Mouse (Mus musculus) heart, embryonic 12.5 days (tissue): ENCODE measurements around the gene Hist1h3f. TPM values are rescaled to one million over a fixed set of nuclear protein-coding genes. Genes with fewer than 3 reads are reported as not detected.
A peak's percentile ranks its signal among the peaks of the same experiment; 100 is the strongest.

Source experiments
- ATAC-seq: fragments of 200-750 bp; cut with Nextera tagmentation; 2 replicates; pipeline ENCODE4 v1.8.0; 2017; ENCODE audit warnings: moderate TSS enrichment, moderate library complexity; ENCODE audit not compliant: insufficient number of reproducible peaks, low FRiP score
- H3K27ac ChIP-seq: fragments of 300-500 bp; sonication (generic); 2 replicates; pipeline ENCODE4 v1.5.1; 2016; ENCODE audit warnings: mild to moderate bottlenecking, moderate library complexity; ENCODE audit not compliant: poor library complexity, severe bottlenecking
- H3K27me3 ChIP-seq: fragments of 300-500 bp; sonication (generic); replicated peaks from 2 replicates; pipeline ENCODE4 v1.6.1; 2016; ENCODE audit warnings: mild to moderate bottlenecking, moderate library complexity
- H3K36me3 ChIP-seq: fragments of 300-500 bp; sonication (generic); 2 replicates; pipeline ENCODE4 v1.6.1; 2016; ENCODE audit warnings: mild to moderate bottlenecking, moderate library complexity
- H3K4me1 ChIP-seq: fragments of 300-500 bp; sonication (generic); replicated peaks from 2 replicates; pipeline ENCODE4 v1.6.1; 2016; ENCODE audit warnings: mild to moderate bottlenecking
- H3K4me2 ChIP-seq: fragments of 300-500 bp; sonication (generic); 2 replicates; pipeline ENCODE4 v1.6.1; 2016; ENCODE audit warnings: mild to moderate bottlenecking, moderate library complexity
- H3K4me3 ChIP-seq: fragments of 300-500 bp; sonication (generic); 2 replicates; pipeline ENCODE4 v1.5.1; 2016; ENCODE audit warnings: mild to moderate bottlenecking
- H3K9ac ChIP-seq: fragments of 300-500 bp; sonication (generic); 2 replicates; pipeline ENCODE4 v1.6.1; 2016; ENCODE audit warnings: mild to moderate bottlenecking, moderate library complexity
- H3K9me3 ChIP-seq: fragments of 300-500 bp; sonication (generic); replicated peaks from 2 replicates; pipeline ENCODE4 v1.6.1; 2016; ENCODE audit warnings: mild to moderate bottlenecking, moderate library complexity
- WGBS: fragments of 180-500 bp; shearing (Covaris S2); methylation state at CpG from one replicate; pipeline ENCODE4 v1.1.7; 2016; 5-methylcytosine and 5-hydroxymethylcytosine counted together
- polyA plus RNA-seq: library from polyadenylated mRNA; unstranded; fragments of >200 nt; fragmentation: Nextera tagmentation; extraction: Ambion mirVana; gene quantifications from 2 replicates; pipeline ENCODE4 v1.2.1, GENCODE M21; 2016

Gene Hist1h3f
- polyA plus RNA-seq, 1 experiment from 2014 or later = 0.32 TPM

GRCm38 (mm10) chr13:23518885-23519284 is 25.0 kb upstream of the Hist1h3f start:
- H3K36me3 ChIP-seq = no peaks in the 10 kb centered on the region
- H3K27me3 ChIP-seq = no peaks in the 10 kb centered on the region
- ATAC-seq = peak; percentile 58; the same call in 1 of the 2 replicates
- H3K9ac ChIP-seq = 0 out of 2 replicates have a peak overlapping the region, but pooled peaks have one; percentile 45
- WGBS = 1% methylated on average over 6 of the region's 6 CpGs
- H3K4me2 ChIP-seq = peak overlapping the region; percentile 66
- peak overlapping the region; percentile 43; the same call in 1 of the 2 replicates for H3K27ac ChIP-seq
- peak overlapping the region; percentile 49 for H3K4me3 ChIP-seq
- no peaks in the 10 kb centered on the region for H3K9me3 ChIP-seq
- 0 out of 2 replicates have a peak, but pooled peaks cover 8% of the 10 kb centered on the region for H3K4me1 ChIP-seq

- Histone ChIP-seq H3K27ac (peak overlapping the region; percentile 43; the same call in 1 of the 2 replicates), H3K4me1 (0 out of 2 replicates have a peak, but pooled peaks cover 8% of the 10 kb centered on the region), H3K36me3 (no peaks in the 10 kb centered on the region), H3K4me3 (peak overlapping the region; percentile 49), H3K9me3 (no peaks in the 10 kb centered on the region), H3K4me2 (peak overlapping the region; percentile 66), H3K27me3 (no peaks in the 10 kb centered on the region), H3K9ac (0 out of 2 replicates have a peak overlapping the region, but pooled peaks have one; percentile 45)
- ATAC-seq = peak; percentile 22; the same call in 1 of the 2 replicates
- under 1% methylated on average over 10 of the region's 10 CpGs for WGBS
Measured at GRCm38 (mm10) chr13:23519416-23519815, 24.4 kb upstream of the Hist1h3f start.

GRCm38 (mm10) chr13:23521703-23522102 is 22.1 kb upstream of the Hist1h3f start:
- 0 out of 2 replicates have a peak, but pooled peaks have one; percentile 44 for ATAC-seq
- Histone ChIP-seq H3K9ac (no peak overlapping the region), H3K4me2 (peak overlapping the region; percentile 48), H3K9me3 (no peaks in the 10 kb centered on the region), H3K36me3 (no peaks in the 10 kb centered on the region), H3K4me1 (peaks cover 9% of the 10 kb centered on the region), H3K27me3 (no peaks in the 10 kb centered on the region), H3K27ac (no peak overlapping the region), H3K4me3 (peak overlapping the region; percentile 12; the same call in 1 of the 2 replicates)
- WGBS = 3% methylated on average over 14 of the region's 14 CpGs

GRCm38 (mm10) chr13:23523976-23524375 is 19.9 kb upstream of the Hist1h3f start:
- H3K36me3 ChIP-seq = no peaks in the 10 kb centered on the region
- no peak overlapping the region for H3K27ac ChIP-seq
- no peaks in the 10 kb centered on the region for H3K27me3 ChIP-seq
- no peak overlapping the region for H3K4me3 ChIP-seq
- H3K9ac ChIP-seq = no peak overlapping the region
- 47% methylated on average over 5 of the region's 5 CpGs for WGBS
- H3K4me1 ChIP-seq = peaks cover 16% of the 10 kb centered on the region
- no peaks in the 10 kb centered on the region for H3K9me3 ChIP-seq
- H3K4me2 ChIP-seq = no peak overlapping the region
- ATAC-seq = no peak

- H3K27me3 ChIP-seq = no peaks in the 10 kb centered on the region
- no peak for ATAC-seq
- H3K4me2 ChIP-seq = no peak overlapping the region
- H3K9me3 ChIP-seq = no peaks in the 10 kb centered on the region
- H3K36me3 ChIP-seq = no peaks in the 10 kb centered on the region
- peaks cover 18% of the 10 kb centered on the region for H3K4me1 ChIP-seq
- H3K4me3 ChIP-seq = no peak overlapping the region
- H3K9ac ChIP-seq = no peak overlapping the region
- H3K27ac ChIP-seq = no peak overlapping the region
- WGBS = 9% methylated on average over 5 of the region's 5 CpGs
Measured at GRCm38 (mm10) chr13:23524654-23525053, 19.2 kb upstream of the Hist1h3f start.

- ATAC-seq = no peak
- peaks cover 15% of the 10 kb centered on the region for H3K4me1 ChIP-seq
- peak overlapping the region; percentile 65 for H3K4me2 ChIP-seq
- peak overlapping the region; percentile 51 for H3K4me3 ChIP-seq
- H3K36me3 ChIP-seq = no peaks in the 10 kb centered on the region
- H3K9me3 ChIP-seq = no peaks in the 10 kb centered on the region
- 1% methylated on average over 10 of the region's 10 CpGs for WGBS
- H3K27ac ChIP-seq = no peak overlapping the region
- H3K9ac ChIP-seq = no peak overlapping the region
- H3K27me3 ChIP-seq = no peaks in the 10 kb centered on the region
Measured at GRCm38 (mm10) chr13:23525901-23526300, 18.0 kb upstream of the Hist1h3f start.

- H3K4me3 ChIP-seq = peak overlapping the region; percentile 51
- ATAC-seq = 0 out of 2 replicates have a peak, but pooled peaks have one; percentile 49
- H3K4me1 ChIP-seq = peaks cover 15% of the 10 kb centered on the region
- H3K9ac ChIP-seq = peak overlapping the region; percentile 67
- peak overlapping the region; percentile 65 for H3K4me2 ChIP-seq
- H3K27me3 ChIP-seq = no peaks in the 10 kb centered on the region
- WGBS = under 1% methylated on average over 17 of the region's 17 CpGs
- H3K27ac ChIP-seq = no peak overlapping the region
- no peaks in the 10 kb centered on the region for H3K36me3 ChIP-seq
- H3K9me3 ChIP-seq = no peaks in the 10 kb centered on the region
Measured at GRCm38 (mm10) chr13:23526312-23526711, 17.5 kb upstream of the Hist1h3f start.

- Histone ChIP-seq H3K4me1 (peaks cover 25% of the 10 kb centered on the region), H3K9me3 (no peaks in the 10 kb centered on the region), H3K36me3 (no peaks in the 10 kb centered on the region), H3K27me3 (no peaks in the 10 kb centered on the region), H3K4me3 (no peak overlapping the region), H3K9ac (peak overlapping the region; percentile 7; the same call in 1 of the 2 replicates), H3K4me2 (peak overlapping the region; percentile 38), H3K27ac (peak overlapping the region; percentile 57)
- ATAC-seq = no peak
- WGBS = 84% methylated on average over 5 of the region's 5 CpGs
Measured at GRCm38 (mm10) chr13:23529005-23529404, 14.8 kb upstream of the Hist1h3f start.

- Histone ChIP-seq H3K4me1 (peaks cover 28% of the 10 kb centered on the region), H3K36me3 (no peaks in the 10 kb centered on the region), H3K27ac (peak overlapping the region; percentile 97), H3K9ac (peak overlapping the region; percentile 85; the same call in 1 of the 2 replicates), H3K4me2 (peak overlapping the region; percentile 67; the same call in 1 of the 2 replicates), H3K9me3 (no peaks in the 10 kb centered on the region), H3K27me3 (no peaks in the 10 kb centered on the region), H3K4me3 (peak overlapping the region; percentile 63)
- ATAC-seq = no peak
- WGBS = 28% methylated on average over 2 of the region's 2 CpGs
Measured at GRCm38 (mm10) chr13:23529480-23530165, 14.2 kb upstream of the Hist1h3f start.

GRCm38 (mm10) chr13:23530181-23530900 is 13.5 kb upstream of the Hist1h3f start:
- H3K9ac ChIP-seq = peak overlapping the region; percentile 85
- no peak for ATAC-seq
- WGBS = under 1% methylated on average over 20 of the region's 20 CpGs

More at GRCm38 (mm10) chr13:23530181-23530900, 13.5 kb upstream of the Hist1h3f start:
- peak overlapping the region; percentile 63 for H3K4me3 ChIP-seq
- peak overlapping the region; percentile 67 for H3K4me2 ChIP-seq
- peaks cover 27% of the 10 kb centered on the region for H3K4me1 ChIP-seq
- H3K27ac ChIP-seq = peak overlapping the region; percentile 97
- no peaks in the 10 kb centered on the region for H3K9me3 ChIP-seq
- H3K27me3 ChIP-seq = no peaks in the 10 kb centered on the region
- H3K36me3 ChIP-seq = no peaks in the 10 kb centered on the region
